Mouse (Mus musculus) adrenal gland, postnatal 36 days (tissue): ENCODE measurements around the gene Olfr1219. TPM values are rescaled to one million over a fixed set of nuclear protein-coding genes. Genes with fewer than 3 reads are reported as not detected.

Experiments
- DNase-seq, 2 experiments: peaks; one replicate each; pipeline ENCODE4 v3.0.0; 2021; ENCODE audit warnings: mixed read lengths in 1 of 2
- long read RNA-seq, 2 experiments: library from polyadenylated mRNA; stranded (forward); transcript quantifications; one replicate each; pipeline ENCODE4 v2.0.0; 2021; ENCODE audit warnings: borderline sequencing depth in 2 of 2
- total RNA-seq, 2 experiments: library from RNA; stranded (reverse); gene quantifications; 2 replicates each; pipeline ENCODE4 v1.2.3; 2021

The Olfr1219 gene
- total RNA-seq, result not detected
- long read RNA-seq, experiment 1, result 0 reads
- long read RNA-seq, experiment 2, result 0 reads

- DNase-seq, result no peak
These were observed at the start of gene Olfr1219 for GRCm38 (mm10) chr2:89083413-89083812. Gene Olfr1219 (minus strand): TSS chr2:89083513.

GRCm38 (mm10) chr2:89132954-89133353, 49.6 kb upstream of the Olfr1219 start, which contains the start of gene Olfr1222:
Gene Olfr1222 (minus strand): TSS chr2:89133054.
- no peak for DNase-seq

- DNase-seq, result no peak
These were observed 33.9 kb upstream of the Olfr1219 start, which contains the start of gene Olfr1221 for GRCm38 (mm10) chr2:89117183-89117582. Gene Olfr1221 (minus strand): TSS chr2:89117283.

GRCm38 (mm10) chr2:89106735-89107134, 23.4 kb upstream of the Olfr1219 start, which contains the start of gene Olfr1220:
Gene Olfr1220 (minus strand): TSS chr2:89106835.
- DNase-seq, result no peak

GRCm38 (mm10) chr2:89105651-89106050, 22.3 kb upstream of the Olfr1219 start:
- DNase-seq, result no peak

- DNase-seq, result no peak
These were observed 10.5 kb upstream of the Olfr1219 start for GRCm38 (mm10) chr2:89093848-89094247.

- DNase-seq, result no peak
These were observed 1.8 kb downstream of the Olfr1219 start for GRCm38 (mm10) chr2:89081487-89081886.

- no peak for DNase-seq
These were observed 22.2 kb downstream of the Olfr1219 start, which contains the start of gene Olfr1218 for GRCm38 (mm10) chr2:89061087-89061486. Gene Olfr1218 (minus strand): TSS chr2:89061187.

- no peak for DNase-seq
These were observed 51.3 kb downstream of the Olfr1219 start, which contains the start of gene Olfr1217 for GRCm38 (mm10) chr2:89031965-89032364. Gene Olfr1217 (minus strand): TSS chr2:89032065.

Other genes with a start within 250 kb of the Olfr1219 start
- gene Olfr1204, start 234.2 kb downstream of the Olfr1219 start, total RNA-seq, result not detected
- gene Olfr1206, start 220.3 kb downstream of the Olfr1219 start, total RNA-seq, result not detected
- gene Olfr1208, start 181.2 kb downstream of the Olfr1219 start, total RNA-seq, result not detected
- not detected for gene Olfr1209, start 168.4 kb downstream of the Olfr1219 start, total RNA-seq
- not detected for gene Olfr1211, start 145.4 kb downstream of the Olfr1219 start, total RNA-seq
- not detected for gene Olfr1212, start 129.5 kb downstream of the Olfr1219 start, total RNA-seq
- not detected for gene Gm13762, start 103.2 kb downstream of the Olfr1219 start, total RNA-seq
- not detected for gene Olfr1214, start 90.9 kb downstream of the Olfr1219 start, total RNA-seq
- gene Olfr1215, start 76.5 kb downstream of the Olfr1219 start, total RNA-seq, result not detected
- not detected for gene Olfr1216, start 65.2 kb downstream of the Olfr1219 start, total RNA-seq
- gene Olfr1217, start 51.4 kb downstream of the Olfr1219 start, total RNA-seq, result not detected
- not detected for gene Olfr1218, start 22.3 kb downstream of the Olfr1219 start, total RNA-seq
- not detected for gene Olfr1220, start 23.3 kb upstream of the Olfr1219 start, total RNA-seq
- gene Olfr1221, start 33.8 kb upstream of the Olfr1219 start, total RNA-seq, result not detected
- not detected for gene Olfr1222, start 49.5 kb upstream of the Olfr1219 start, total RNA-seq
- not detected for gene Olfr1223, start 68.0 kb upstream of the Olfr1219 start, total RNA-seq
- not detected for gene Olfr1224-ps1, start 80.6 kb upstream of the Olfr1219 start, total RNA-seq
- not detected for gene Olfr1225, start 91.2 kb upstream of the Olfr1219 start, total RNA-seq
- not detected for gene Olfr1226, start 116.5 kb upstream of the Olfr1219 start, total RNA-seq
- gene Olfr1228, start 170.5 kb upstream of the Olfr1219 start, total RNA-seq, result not detected
- not detected for gene Olfr1229, start 204.5 kb upstream of the Olfr1219 start, total RNA-seq
- gene Olfr1230, start 213.8 kb upstream of the Olfr1219 start, total RNA-seq, result not detected
- not detected for gene Olfr1231, start 223.6 kb upstream of the Olfr1219 start, total RNA-seq
- gene Olfr1232, start 246.2 kb upstream of the Olfr1219 start, total RNA-seq, result not detected